Mouse (Mus musculus): ENCODE data around the gene Xkrx. TPM values are rescaled to one million over a fixed set of nuclear protein-coding genes. Genes with fewer than 3 reads are reported as not detected.

Xkrx gene
- polyA plus RNA-seq (2015; fragmentation: Illumina TruSeq; extraction: RNeasy Lipid Tissue Mini Kit (QIAGEN cat#74804); ENCODE audit: insufficient read depth, low read depth, low replicate concordance) = 0.28 TPM

GRCm38 (mm10) chrX:134162043-134162720, at the start of gene Xkrx:
Gene Xkrx (minus strand): TSS chrX:134162076.

GRCm38 (mm10) chrX:134187201-134187600, 25.3 kb upstream of the Xkrx start, which contains the start of gene Arl13a:
Gene Arl13a (plus strand): TSS chrX:134187501.

Other genes starting within 250 kb of the Xkrx start
- gene Sytl4, start 180.3 kb downstream of the Xkrx start, polyA plus RNA-seq (2015; fragmentation: Illumina TruSeq; extraction: RNeasy Lipid Tissue Mini Kit (QIAGEN cat#74804); ENCODE audit: insufficient read depth, low read depth, low replicate concordance) = 8.6 TPM
- 2.7 TPM for gene Cstf2, start 102.9 kb downstream of the Xkrx start, polyA plus RNA-seq (2015; fragmentation: Illumina TruSeq; extraction: RNeasy Lipid Tissue Mini Kit (QIAGEN cat#74804); ENCODE audit: insufficient read depth, low read depth, low replicate concordance)
- not detected for gene Arl13a, start 25.4 kb upstream of the Xkrx start, polyA plus RNA-seq (2015; fragmentation: Illumina TruSeq; extraction: RNeasy Lipid Tissue Mini Kit (QIAGEN cat#74804); ENCODE audit: insufficient read depth, low read depth, low replicate concordance)
- not detected for gene Nox1, start 59.9 kb upstream of the Xkrx start, polyA plus RNA-seq (2015; fragmentation: Illumina TruSeq; extraction: RNeasy Lipid Tissue Mini Kit (QIAGEN cat#74804); ENCODE audit: insufficient read depth, low read depth, low replicate concordance)
- gene Trmt2b, start 114.9 kb upstream of the Xkrx start, polyA plus RNA-seq (2015; fragmentation: Illumina TruSeq; extraction: RNeasy Lipid Tissue Mini Kit (QIAGEN cat#74804); ENCODE audit: insufficient read depth, low read depth, low replicate concordance) = 5.2 TPM
- gene Tmem35a, start 133.1 kb upstream of the Xkrx start, polyA plus RNA-seq (2015; fragmentation: Illumina TruSeq; extraction: RNeasy Lipid Tissue Mini Kit (QIAGEN cat#74804); ENCODE audit: insufficient read depth, low read depth, low replicate concordance) = 0.85 TPM
- gene Cenpi, start 146.0 kb upstream of the Xkrx start, polyA plus RNA-seq (2015; fragmentation: Illumina TruSeq; extraction: RNeasy Lipid Tissue Mini Kit (QIAGEN cat#74804); ENCODE audit: insufficient read depth, low read depth, low replicate concordance) = not detected
- gene Drp2, start 242.5 kb upstream of the Xkrx start, polyA plus RNA-seq (2015; fragmentation: Illumina TruSeq; extraction: RNeasy Lipid Tissue Mini Kit (QIAGEN cat#74804); ENCODE audit: insufficient read depth, low read depth, low replicate concordance) = 0.18 TPM

All from pancreas, adult 10 weeks (tissue).